Mouse (Mus musculus): ENCODE results near the gene Cdca4. TPM values are rescaled to one million over a fixed set of nuclear protein-coding genes. Genes with fewer than 3 reads are reported as not detected.

Gene Cdca4
- total RNA-seq, 2 experiments from 2014 or later: 52.4 to 82.7 TPM

DNA sequence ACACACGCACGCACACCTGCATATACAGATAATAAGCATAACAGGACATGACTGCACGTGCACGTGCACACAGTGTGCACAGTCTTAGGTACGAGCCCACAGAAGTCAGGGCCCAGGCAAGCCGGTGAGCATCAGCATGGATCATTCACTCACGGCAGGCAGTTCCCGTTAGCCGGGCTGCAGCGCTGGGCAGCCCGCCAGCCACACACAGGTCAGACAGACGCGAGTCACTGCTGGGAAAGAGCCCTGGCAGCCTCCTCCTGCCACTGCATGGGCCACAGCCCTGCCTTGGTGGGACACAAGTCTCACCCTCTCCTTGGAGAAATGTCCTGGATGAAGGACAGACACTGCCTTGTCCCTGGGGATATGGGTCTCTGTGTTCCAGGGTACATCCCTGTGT is 25.2 kb downstream of the Cdca4 start:
- no peak for ATAC-seq (replicated peaks; ENCODE audit: low FRiP score, low TSS enrichment, poor library complexity, severe bottlenecking)

DNA sequence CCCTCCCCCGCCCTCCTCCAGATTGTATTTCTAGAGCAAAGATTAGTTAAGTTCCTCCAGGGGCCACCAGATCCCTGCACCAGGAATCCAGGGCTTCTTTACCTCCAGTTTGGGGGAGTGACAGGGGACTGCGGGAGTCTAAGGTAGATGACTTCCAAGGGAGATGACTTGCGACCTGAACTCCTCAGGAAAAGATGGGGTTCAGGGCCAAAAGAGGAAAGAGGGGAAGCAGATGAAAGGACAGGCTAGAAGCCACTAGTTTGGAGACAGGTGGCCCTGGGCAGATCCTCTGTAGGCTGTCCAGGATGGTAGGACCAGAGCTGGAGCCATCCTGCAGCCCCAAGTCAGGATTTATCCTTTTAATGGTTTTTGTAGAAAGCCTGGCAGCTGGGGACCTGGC is 26.3 kb downstream of the Cdca4 start:
- ATAC-seq (replicated peaks; ENCODE audit: low FRiP score, low TSS enrichment, poor library complexity, severe bottlenecking): no peak

DNA sequence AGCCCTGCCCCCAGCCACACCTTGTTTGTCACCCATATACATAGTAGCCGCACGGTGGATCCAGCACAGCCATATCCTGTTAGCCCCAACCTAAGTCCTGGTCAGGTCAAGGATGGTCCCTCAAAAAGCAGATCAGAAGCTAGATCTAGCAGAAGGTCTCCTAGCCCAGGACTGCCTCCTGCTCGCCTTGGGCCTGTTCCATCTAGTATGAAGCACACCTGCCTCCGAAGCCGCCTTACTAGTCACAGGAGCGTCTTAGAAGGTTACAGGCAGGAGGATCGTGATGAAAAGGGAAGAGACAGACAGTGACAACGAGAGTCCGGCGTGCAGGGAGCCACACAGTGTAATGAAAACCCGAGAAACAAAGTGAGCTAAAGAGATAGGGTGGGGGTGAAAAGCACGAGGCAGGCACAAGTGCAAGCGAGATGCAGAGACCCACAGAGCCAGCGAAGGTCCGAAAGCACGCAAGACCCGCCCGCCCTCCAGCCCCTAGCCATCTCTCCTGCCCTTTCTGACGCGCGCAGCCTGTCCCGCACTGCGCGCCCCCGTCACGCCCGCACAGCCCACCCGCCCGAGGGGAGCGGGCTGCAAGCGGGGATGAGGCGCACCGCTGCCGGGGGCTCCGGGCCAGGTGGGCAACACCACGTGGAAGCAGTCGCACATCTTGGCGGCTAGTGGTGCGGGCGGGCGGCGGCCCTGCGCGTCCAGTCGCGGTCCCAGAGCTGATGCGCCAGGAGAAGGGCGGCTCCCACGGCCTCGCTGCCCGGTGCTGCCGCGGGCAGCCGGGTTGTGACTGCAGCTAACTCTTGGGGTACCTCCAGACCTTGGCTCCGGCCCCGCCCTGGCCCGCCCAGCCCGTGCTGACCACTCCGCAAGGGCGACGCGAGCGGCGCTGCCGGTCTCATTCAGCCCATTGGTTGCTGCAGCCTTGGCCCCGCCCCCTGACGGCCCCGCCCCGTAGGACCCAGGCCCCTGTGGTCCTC is 27.1 kb downstream of the Cdca4 start, which contains the start of gene Ahnak2:
Ahnak2 (minus strand) TSS at position 794 of the 983 bp plus-strand sequence.
- ATAC-seq (replicated peaks; ENCODE audit: low FRiP score, low TSS enrichment, poor library complexity, severe bottlenecking): no peak

DNA sequence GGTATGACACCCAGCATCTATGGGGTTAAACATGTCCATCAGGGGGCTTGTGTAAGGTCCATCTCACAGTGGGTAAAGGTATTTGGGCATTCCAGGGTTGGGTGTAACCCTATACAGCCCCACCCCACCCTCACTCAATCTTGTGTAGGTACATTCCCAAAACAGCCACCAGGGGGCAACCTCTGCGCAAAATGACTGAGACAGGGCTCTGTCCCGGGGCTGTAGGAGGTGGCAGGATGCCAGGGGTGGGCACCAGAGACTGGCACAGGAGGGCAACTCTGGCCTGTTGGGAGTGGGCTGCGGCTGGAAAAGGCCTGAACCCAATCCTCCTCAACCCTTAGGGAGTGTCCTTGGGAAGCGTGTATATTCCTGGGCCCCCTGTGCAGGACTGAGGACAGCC is 28.7 kb downstream of the Cdca4 start:
- peak; percentile 64 for ATAC-seq (replicated peaks; ENCODE audit: low FRiP score, low TSS enrichment, poor library complexity, severe bottlenecking)

DNA sequence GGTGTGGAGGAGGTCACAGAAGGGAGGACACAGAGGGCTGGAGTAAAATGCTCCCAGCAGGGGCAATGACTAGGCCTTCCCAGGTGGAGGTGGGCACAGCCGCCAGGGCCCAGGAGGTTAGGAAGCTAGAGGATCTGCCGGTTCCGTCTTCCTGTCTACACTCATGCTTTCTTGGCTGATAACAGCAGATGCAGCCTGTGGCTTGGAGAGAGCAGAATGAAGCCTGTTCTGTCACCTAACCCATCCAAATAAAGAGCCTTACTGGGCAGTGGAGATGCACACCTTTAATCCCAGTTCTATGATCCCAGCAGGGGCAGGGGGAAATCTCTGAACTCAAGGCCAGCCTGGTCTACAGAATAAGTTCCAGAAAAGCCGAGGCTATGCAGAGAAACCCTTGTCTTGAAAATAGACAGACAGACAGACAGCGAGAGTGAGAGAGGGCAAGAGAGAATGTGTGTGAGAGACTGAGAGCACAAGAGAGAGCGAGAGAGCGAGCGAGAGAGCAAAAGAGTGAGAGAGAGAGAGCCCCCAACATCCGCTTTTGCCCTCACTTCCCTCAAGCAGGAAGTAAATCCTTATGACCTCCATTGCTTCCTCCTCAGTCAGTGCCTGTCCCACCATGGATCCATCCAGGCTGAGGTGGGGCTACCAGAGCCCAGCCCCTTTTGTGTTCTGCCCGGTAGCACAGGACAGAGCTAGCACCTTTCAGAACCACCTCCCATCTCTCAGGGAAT is 29.8 kb downstream of the Cdca4 start:
- ATAC-seq (replicated peaks; ENCODE audit: low FRiP score, low TSS enrichment, poor library complexity, severe bottlenecking): no peak

DNA sequence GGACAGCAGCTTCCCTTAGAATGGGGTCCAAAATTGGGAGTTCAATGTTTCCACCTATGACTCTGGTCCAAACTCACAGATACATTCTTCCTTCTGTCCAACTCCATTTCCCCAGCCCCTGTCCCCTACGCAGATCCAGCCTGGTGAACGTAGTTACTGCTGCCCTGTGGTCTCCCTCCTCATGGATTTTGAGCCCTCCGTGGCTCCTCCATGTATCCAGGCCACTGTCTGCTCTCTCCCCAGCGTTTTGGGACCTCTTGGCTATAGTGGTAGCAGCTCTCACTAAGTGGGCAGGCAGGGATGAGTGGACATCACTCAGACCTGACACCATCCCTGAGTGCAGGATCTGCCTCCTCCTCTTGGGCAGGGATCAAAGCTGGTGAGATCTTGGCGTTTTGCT is 30.5 kb downstream of the Cdca4 start:
- ATAC-seq (replicated peaks; ENCODE audit: low FRiP score, low TSS enrichment, poor library complexity, severe bottlenecking): no peak

DNA sequence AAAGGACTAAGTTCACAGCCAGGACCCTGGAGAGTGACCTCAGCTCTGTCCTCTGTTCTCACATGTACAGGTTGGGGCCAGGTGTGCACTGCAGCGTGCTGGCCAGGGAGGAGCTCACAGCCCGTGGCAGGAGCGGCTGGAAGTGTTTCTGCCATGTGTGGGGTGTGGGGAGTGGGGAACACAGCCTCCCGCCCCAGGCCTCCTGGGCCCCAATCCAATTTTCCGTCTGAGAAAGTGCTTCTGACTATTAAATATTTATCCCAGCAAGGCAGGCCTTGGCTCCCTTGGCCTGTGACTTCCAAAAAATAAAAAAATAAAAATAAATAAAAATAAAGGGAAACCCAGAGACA is 30.9 kb downstream of the Cdca4 start:
- no peak for ATAC-seq (replicated peaks; ENCODE audit: low FRiP score, low TSS enrichment, poor library complexity, severe bottlenecking)

DNA sequence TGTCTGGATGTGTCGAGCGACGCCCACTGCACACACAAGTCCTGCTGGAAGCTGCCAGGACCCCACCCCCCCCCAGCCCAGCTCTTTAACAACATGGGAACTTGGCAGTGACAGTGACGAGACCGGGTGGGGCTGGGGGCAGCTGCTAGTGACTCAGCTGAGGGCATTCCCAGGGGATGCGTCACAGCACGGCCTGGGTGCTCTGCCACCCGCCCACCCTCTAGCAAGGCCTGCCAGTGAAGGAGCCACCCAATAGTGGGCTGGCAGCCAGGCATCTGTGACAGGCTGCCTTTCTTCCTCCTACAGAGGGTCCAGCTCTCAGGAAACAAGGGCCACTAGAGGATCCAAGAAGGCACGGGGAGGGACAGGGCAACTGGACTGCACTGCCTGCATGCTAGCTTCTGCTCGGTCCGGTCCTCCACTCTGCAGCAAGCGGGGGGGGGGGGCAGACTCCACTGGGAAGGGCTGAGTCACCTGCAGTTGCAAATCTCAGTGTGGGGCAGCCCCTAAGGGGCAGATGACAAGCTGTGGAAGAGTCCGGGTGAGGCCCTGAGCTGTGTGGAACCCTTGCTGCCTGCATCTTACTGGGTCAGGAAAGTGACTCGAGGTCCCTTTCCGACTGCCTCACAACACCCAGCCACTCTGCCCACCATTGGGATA is 31.4 kb downstream of the Cdca4 start:
- no peak for ATAC-seq (replicated peaks; ENCODE audit: low FRiP score, low TSS enrichment, poor library complexity, severe bottlenecking)

DNA sequence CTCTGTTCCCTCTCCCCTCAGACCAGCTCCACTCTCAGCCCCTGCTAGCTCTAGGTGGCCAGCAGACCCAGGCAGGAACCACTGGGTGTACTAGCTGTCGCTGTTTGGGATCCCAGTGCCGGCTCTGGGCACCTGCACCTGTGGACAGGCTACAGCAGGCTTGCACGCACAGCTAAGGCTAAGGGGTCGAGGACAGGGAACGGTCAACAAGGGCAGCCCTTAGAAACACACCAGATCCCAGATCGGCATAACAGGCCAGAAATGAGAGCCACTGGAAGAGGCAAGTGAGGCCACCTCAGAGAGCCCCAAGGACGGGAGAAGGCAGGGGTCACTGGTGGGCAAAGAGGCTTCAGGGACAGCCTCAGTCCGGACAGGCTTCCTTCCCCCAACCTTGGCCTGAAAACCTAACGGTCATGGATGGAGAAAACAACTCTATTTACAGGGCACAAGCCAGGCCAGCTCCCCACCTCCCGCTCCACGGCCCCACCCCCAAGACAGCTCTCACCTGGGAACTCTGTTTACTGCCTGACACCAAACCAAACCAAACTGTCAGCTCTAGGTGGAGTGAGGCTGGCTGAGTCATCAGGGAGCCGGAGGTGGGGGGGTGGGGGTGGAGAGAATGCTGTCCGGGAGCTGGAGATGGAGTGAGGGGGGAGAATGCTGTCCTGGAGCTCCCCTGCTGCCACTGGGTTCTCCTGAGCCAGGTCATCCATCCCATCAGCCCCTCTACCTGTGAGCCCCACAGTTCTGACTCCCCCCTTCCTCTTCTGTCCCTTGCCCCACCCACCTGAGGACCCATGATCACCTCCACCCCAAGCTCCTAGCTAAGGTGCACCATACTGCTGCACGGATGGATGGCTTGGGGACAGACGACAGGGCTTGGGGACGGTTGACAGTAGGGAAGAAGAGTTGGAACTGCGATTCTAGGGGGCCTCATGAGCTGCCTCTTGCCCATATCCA is 32.4 kb downstream of the Cdca4 start:
- ATAC-seq (replicated peaks; ENCODE audit: low FRiP score, low TSS enrichment, poor library complexity, severe bottlenecking): no peak

DNA sequence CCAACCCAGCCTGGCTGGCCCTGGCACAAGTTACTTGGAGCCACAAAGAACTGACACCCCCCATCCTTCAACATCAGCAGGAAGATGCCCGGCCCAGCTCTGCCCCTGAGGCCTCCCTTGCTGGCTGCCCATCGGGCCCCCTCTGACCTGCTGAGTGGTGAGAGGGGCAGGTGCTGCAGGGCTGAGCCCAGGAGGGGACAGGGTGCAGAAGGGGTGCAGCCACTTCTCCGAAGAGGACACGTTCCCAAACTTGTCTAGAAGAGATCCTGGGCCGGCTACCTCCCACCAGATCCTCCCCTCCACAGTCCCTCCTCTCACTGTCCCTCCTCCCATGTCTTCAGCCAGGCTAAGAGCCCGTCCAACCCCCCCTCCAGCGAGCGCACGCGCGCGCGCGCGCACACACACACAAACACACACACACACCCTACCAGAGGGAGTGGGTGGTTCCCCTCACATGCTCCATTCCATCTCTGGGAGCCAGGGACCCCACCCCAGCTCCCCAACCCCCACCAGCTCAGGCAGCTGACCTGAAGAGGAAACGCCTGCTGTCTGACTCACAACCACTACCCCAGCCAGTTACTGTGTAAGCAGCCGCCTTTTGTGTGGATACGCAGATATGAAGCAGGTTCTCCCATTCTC is 33.6 kb downstream of the Cdca4 start:
- ATAC-seq (replicated peaks; ENCODE audit: low FRiP score, low TSS enrichment, poor library complexity, severe bottlenecking): no peak

DNA sequence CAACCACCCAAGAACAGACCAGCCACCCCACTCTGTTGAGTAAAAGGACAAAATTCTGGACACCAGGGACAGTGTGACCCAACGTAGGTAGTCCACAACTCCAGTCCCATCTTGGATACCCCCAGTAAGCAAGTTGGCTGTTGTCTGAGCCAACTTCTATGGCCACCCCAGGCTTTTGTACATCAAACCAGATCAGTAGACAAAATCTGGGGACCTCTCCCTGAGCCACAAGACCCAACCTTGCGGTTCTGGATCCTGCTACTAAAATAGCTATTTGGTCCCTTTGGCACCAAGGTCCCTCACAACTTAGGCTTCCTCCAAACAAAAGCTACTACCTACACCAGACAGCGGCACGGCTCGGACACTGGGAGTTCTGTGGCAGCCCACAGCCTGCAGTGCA is 34.2 kb downstream of the Cdca4 start:
- no peak for ATAC-seq (replicated peaks; ENCODE audit: low FRiP score, low TSS enrichment, poor library complexity, severe bottlenecking)

DNA sequence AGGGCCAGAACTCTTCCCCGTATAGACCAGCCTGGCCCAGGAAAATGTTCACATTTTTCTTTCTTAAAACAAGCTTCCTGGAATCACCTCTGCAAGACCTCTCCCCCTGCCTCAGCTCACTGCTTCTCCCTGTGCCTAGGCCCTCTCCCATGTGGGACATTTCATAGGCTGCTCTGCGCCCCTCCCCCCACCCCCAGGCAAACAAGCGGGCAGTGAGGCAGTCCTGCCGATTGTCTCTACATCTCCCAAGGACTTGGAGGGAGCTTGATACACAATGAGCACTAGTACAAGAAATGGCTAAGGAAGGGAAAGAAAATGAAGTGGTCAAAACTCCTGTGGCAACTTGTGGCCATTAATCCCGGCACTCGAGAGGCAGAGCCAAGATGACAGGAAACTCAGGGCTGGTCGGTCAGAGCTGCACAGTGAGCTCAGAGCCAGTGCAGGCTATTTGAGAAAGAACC is 34.8 kb downstream of the Cdca4 start:
- no peak for ATAC-seq (replicated peaks; ENCODE audit: low FRiP score, low TSS enrichment, poor library complexity, severe bottlenecking)

DNA sequence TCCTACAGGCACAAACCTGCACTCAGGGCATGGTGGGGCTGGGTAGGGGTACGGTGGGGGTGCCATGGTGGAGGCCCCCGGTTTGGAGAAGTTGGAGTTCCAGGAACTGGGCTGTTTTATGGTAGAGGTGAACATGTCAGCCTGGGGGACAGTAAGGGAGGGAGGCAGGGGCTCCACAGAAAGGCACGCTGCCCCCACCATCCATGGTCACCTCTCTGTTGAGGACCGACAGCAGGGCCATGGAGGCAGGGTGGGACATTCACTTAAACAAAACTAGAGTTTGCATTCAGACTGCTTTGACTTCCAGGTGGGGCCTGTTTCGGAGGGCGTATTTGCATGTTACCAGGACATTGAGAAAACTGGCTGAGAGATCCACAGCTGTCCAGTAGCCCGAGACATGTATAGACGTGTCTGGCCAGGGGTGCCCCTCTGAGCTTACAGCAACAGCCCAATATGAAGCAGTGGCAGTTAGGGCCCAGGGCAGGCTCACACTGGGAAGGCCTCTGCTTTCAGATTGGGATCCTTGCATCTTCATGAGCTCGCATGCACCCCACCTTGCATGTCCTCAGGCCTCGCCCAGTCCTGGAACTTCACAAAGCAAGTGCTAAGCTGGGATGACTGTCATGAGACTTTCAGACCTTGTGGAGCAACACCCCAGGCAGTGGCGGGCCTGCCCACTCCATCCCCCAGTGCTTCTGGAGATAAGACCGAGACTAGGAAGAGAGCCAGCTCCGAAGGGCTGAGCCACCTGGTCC is 35.4 kb downstream of the Cdca4 start:
- peak; percentile 92 for ATAC-seq (replicated peaks; ENCODE audit: low FRiP score, low TSS enrichment, poor library complexity, severe bottlenecking)

DNA sequence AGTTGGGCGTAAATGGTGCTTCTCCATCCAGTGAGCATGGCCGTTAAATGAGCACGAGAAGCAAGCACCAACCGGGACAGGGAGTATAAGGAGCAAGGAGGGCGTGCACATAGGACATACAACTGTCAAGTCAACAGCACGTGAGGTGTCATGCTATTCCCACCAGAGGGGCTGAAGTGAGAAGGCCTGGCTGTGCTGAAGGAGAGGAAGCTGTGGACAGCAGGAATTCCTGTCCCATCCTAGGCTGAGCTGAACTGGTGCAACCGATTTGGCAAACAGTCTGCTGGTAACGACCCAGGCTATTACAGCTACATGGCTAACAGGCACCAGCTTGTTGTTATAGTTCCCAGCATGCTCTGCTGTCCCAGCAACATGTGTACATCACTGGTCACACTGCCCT is 38.2 kb downstream of the Cdca4 start:
- no peak for ATAC-seq (replicated peaks; ENCODE audit: low FRiP score, low TSS enrichment, poor library complexity, severe bottlenecking)

DNA sequence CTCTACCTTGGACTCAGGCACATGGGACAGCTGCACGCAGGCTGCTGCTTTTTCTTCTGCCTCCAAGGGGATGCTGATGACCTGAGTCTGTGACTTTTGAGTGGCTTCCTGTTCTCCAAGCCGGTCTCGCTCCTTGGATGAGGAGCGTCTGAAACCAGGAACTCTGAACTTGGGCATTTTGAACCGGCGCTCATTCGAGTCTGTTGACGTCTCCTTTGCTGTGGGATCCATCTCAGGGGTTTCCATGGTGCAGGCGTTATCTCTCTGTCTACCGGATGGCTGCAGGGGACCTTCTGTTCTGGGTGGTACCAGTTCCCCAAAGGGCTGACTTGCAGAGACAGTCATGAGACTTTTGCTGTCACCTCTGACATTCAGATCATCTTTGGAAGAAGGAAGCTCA is 54.7 kb downstream of the Cdca4 start:
- ATAC-seq (replicated peaks; ENCODE audit: low FRiP score, low TSS enrichment, poor library complexity, severe bottlenecking): no peak

DNA sequence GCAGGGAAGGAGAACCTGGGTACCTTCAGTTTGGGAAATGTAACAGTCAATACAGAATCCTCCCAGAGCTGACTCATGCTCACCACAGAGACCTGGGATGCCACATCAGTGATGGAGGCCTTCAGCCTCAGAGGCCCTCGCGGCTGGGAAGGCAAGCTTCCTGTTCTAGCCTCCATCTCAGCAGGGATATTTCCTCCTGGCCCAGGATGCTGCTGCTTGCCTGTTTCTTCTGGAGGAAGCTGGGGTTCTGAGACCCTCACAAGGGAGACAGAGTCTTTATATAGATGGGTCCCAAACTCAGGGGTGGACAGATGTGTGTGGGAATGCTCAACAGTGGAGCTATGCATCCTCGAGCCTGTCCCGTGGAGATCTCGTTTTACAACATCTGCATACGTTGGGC is 55.2 kb downstream of the Cdca4 start:
- ATAC-seq (replicated peaks; ENCODE audit: low FRiP score, low TSS enrichment, poor library complexity, severe bottlenecking): no peak

DNA sequence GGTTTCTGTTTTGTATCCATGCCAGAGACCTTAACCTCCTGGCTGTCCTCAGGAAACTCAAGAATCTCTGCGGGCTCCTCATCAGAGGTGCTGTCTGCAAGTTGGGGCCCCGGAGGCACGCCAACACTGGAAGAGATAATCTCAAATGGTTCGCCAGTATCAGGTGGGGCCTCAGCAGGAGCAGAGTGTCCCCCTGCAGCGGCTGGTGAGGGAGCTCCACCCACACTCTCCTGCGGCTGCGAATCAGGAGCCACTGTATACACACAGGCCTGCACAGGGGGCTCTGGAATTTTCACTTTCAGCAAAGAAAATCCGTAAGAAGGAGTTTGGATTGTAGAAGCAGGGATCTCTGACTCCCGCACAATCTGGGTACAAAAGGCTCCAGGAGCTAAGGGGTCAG is 55.9 kb downstream of the Cdca4 start:
- ATAC-seq (replicated peaks; ENCODE audit: low FRiP score, low TSS enrichment, poor library complexity, severe bottlenecking): no peak

DNA sequence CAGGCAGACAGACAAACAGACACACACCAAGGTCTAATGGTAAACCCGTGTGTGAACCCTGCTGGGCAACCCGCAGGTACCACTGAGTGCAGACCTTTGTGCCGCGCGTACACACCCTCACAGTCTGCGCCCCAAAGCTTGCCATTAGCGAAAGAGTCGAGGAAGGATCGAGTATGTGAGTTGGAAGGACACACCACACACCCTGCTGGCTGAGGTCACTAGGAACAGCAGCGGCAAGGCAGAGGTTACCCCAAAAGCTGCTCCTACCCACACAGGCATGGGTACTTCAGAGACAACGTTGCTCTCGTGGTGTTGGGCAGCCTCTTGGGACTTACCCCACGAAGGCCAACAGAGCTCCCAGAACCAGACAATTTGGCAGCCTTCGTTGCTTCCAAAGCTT is 56.9 kb downstream of the Cdca4 start:
- ATAC-seq (replicated peaks; ENCODE audit: low FRiP score, low TSS enrichment, poor library complexity, severe bottlenecking): no peak

Data from megakaryocyte-erythroid progenitor cell, adult 5-6 weeks (primary cell).